Mouse (Mus musculus): ENCODE results near the gene Tshz2. TPM values are rescaled to one million over a fixed set of nuclear protein-coding genes. Genes with fewer than 3 reads are reported as not detected.
"Not testable (repeated sequence)": the region's sequence is repeated elsewhere in the genome, so short reads cannot be mapped to it uniquely, and the experiment has no call there.

Tshz2 gene
- polyA plus RNA-seq, 1 experiment from 2014 or later, result 50.4 TPM

DNA sequence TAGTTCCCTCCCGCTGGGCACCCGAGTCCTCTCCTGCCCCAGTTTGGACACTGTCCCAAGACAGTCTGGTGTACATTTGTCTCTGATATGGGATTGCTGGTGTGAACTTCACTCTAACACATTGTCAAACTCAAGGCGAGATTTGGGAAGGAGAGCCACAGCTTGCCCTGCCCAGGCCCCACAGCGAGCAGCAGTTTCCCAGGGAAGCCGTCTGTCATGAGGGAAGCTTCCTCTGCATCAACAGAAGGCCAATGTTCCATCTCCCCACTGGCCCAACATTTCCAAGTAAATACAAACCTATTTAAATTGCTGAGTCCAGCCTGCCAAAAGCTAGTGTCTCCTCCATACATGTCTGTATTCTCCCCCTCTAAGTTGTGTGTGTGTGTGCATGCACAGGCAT lies 218.8 kb downstream of the Tshz2 start:
- no peak for ATAC-seq (ENCODE audit: low FRiP score)
- WGBS, result 85% methylated on average over 5 of the region's 5 CpGs
- H3K36me3 ChIP-seq, result no peaks in the 10 kb centered on the region

DNA sequence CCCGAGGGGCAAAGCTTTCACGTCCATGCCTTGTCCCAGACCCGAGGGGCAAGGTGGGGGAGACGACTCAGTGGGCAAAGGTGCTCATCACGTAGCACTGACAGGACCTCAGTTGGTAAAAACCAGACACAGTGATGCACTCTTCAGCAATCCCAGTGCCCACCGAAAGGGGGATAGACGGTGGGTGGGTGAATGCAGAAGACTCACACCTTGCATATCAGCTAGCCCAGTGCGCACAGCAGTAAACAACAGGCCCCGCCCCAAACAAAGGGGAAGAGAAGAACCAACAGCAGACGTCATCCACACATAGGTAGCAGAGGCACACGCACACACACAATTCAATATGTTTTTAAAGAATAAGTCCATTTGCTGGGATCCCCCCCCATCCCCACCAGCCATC lies 221.7 kb downstream of the Tshz2 start:
- 87% methylated on average over 11 of the region's 11 CpGs for WGBS
- H3K4me2 ChIP-seq, result no peak overlapping the region

More for the DNA sequence above, 218.8 kb downstream of the Tshz2 start:
- H3K9ac ChIP-seq (replicated peaks), result no peak overlapping the region
- no peak overlapping the region for H3K4me3 ChIP-seq (replicated peaks)
- no peaks in the 10 kb centered on the region for H3K9me3 ChIP-seq (replicated peaks)
- peaks cover 15% of the 10 kb centered on the region; the same call in 1 of the 2 replicates for H3K4me1 ChIP-seq
- no peak overlapping the region for H3K4me2 ChIP-seq
- H3K27ac ChIP-seq (replicated peaks), result no peak overlapping the region
- H3K27me3 ChIP-seq (replicated peaks), result no peaks in the 10 kb centered on the region

DNA sequence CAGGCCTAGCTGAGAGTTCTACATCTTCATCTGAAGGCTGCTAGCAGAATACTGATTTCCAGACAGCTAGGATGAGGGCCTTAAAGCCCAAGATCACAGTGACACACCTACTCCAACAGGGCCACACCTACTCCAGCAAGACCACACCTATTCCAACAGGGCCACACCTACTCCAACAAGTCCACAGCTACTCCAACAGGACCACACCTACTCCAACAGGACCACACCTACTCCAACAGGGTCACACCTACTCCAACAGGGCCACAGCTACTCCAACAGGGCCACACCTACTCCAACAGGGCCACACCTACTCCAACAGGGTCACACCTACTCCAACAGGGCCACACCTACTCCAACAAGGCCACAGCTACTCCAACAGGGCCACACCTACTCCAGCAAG lies 224.2 kb downstream of the Tshz2 start:
- H3K27me3 ChIP-seq (replicated peaks); H3K9ac ChIP-seq (replicated peaks); H3K9me3 ChIP-seq (replicated peaks); H3K4me2 ChIP-seq; ATAC-seq (ENCODE audit: low FRiP score); H3K36me3 ChIP-seq; H3K27ac ChIP-seq (replicated peaks); H3K4me3 ChIP-seq (replicated peaks): not testable (repeated sequence)
- H3K4me1 ChIP-seq, result peaks cover 27% of the 10 kb centered on the region

More for the DNA sequence above, 221.7 kb downstream of the Tshz2 start:
- Histone ChIP-seq H3K27ac (replicated peaks) (no peak overlapping the region), H3K9ac (replicated peaks) (no peak overlapping the region), H3K4me1 (peaks cover 5% of the 10 kb centered on the region), H3K4me3 (replicated peaks) (no peak overlapping the region), H3K9me3 (replicated peaks) (no peaks in the 10 kb centered on the region), H3K36me3 (no peaks in the 10 kb centered on the region), H3K27me3 (replicated peaks) (no peaks in the 10 kb centered on the region)
- ATAC-seq (ENCODE audit: low FRiP score), result no peak

DNA sequence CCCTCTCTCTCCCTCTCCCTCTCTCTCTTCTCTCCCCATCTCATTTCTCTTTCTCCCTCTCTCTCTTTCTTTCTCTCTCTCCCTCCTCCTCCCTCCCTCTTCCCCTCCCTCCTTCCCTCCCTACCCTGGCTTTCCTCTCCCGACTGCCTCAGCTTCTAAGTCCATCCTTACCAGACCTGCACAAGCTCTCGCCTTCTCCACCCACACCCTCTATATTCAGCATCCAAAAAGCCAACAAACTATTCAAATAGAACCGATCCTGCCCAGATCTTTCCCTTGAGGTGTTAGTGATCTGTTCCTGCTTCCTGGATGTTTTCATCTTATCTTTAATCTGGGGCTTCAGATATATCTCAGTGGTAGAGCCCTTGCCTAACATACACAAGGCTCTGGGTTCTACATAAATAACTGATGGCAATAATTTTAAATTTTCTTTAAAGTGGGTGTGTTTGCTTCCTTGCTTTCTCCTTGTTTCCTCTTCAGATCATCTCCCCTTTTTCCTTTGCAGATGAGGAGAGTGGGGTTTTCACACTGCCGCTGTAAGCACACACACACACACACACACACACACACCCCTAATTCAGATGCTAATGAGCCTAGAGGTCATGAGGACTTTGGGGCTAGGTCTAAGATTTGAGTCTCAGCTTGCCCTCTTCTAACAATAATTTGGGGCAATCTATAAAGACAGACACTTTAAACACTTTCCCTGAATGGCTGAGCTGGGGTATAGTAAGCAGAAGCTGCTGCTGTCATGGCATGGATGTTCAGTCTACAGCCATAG lies 226.5 kb downstream of the Tshz2 start:
- no peak overlapping the region for H3K4me2 ChIP-seq
- no peaks in the 10 kb centered on the region for H3K27me3 ChIP-seq (replicated peaks)
- 47% methylated on average over 4 of the region's 4 CpGs for WGBS
- H3K4me3 ChIP-seq (replicated peaks), result no peak overlapping the region
- H3K9ac ChIP-seq (replicated peaks), result no peak overlapping the region
- H3K9me3 ChIP-seq (replicated peaks), result no peaks in the 10 kb centered on the region
- no peak for ATAC-seq (ENCODE audit: low FRiP score)
- peaks cover 38% of the 10 kb centered on the region for H3K4me1 ChIP-seq
- no peaks in the 10 kb centered on the region for H3K36me3 ChIP-seq
- no peak overlapping the region for H3K27ac ChIP-seq (replicated peaks)

DNA sequence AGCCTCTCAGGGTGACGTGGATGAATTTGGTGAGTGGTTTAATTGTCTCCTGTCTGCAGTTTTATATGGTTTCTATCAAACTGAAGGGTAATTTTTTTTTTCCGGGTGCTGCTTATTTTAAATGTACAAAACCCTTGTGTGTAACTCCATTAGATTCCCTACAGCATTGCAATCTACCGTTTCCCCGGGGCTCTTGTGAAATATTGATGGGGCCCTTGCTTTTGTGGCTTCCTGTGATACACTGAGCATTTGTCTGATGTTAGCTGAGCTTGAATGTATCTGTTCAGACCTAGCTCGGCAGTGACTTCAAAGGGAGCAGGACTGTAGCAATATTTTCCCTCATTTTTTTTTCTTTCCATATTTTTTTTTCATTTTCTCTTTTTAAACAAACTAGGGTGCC lies 228.1 kb downstream of the Tshz2 start:
- Histone ChIP-seq H3K4me3 (replicated peaks) (no peak overlapping the region), H3K4me1 (peaks cover 38% of the 10 kb centered on the region), H3K27me3 (replicated peaks) (no peaks in the 10 kb centered on the region), H3K9me3 (replicated peaks) (no peaks in the 10 kb centered on the region), H3K27ac (replicated peaks) (peak overlapping the region; percentile 28; the same call in 1 of the 2 replicates), H3K4me2 (no peak overlapping the region), H3K9ac (replicated peaks) (no peak overlapping the region), H3K36me3 (no peaks in the 10 kb centered on the region)
- 22% methylated on average over 5 of the region's 5 CpGs for WGBS
- ATAC-seq (ENCODE audit: low FRiP score), result no peak

DNA sequence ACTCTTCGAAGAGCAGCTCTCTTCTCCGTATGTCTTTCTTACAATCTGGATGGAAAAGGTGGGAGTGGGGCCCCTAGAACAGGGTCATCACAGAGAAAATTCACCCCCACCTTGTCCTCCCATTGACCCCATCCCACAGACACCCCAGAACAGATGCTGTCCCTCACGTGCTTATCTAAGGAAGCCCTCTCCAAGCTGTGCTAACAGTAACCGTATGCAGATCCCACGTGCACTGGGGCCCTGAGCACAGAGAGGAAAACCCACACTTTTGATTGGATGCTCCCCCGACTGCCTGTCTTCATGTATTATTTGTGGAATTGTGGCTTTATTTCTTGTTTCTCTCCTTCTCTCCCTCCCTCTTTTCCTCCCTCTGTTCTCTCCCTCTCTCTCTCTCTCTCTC lies 229.9 kb downstream of the Tshz2 start:
- Histone ChIP-seq H3K4me2 (no peak overlapping the region), H3K4me1 (peaks cover 38% of the 10 kb centered on the region), H3K36me3 (no peaks in the 10 kb centered on the region), H3K4me3 (replicated peaks) (no peak overlapping the region), H3K9me3 (replicated peaks) (no peaks in the 10 kb centered on the region), H3K9ac (replicated peaks) (no peak overlapping the region), H3K27me3 (replicated peaks) (no peaks in the 10 kb centered on the region), H3K27ac (replicated peaks) (no peak overlapping the region)
- WGBS, result 58% methylated on average over 6 of the region's 6 CpGs
- ATAC-seq (ENCODE audit: low FRiP score), result no peak

DNA sequence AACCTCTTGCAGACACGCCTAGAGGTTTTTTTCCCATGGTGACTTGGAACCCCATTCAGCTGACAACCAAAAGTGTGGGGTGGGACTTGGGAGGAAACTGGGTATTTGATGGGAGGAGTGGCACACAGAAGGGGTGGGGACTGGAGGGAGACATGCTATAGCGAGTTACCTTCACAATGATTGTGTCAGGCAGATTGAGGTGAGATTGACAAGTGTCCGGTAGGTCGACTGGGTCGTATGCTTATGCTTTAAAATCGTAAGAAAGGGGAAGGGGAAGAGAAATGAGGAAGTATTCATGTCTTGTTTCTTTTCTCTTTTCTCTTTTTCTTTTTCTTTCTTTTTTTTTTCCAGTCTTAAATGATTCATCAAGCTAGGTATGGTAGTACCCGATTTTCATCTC lies 236.7 kb downstream of the Tshz2 start:
- no peak overlapping the region for H3K4me2 ChIP-seq
- ATAC-seq (ENCODE audit: low FRiP score), result no peak

DNA sequence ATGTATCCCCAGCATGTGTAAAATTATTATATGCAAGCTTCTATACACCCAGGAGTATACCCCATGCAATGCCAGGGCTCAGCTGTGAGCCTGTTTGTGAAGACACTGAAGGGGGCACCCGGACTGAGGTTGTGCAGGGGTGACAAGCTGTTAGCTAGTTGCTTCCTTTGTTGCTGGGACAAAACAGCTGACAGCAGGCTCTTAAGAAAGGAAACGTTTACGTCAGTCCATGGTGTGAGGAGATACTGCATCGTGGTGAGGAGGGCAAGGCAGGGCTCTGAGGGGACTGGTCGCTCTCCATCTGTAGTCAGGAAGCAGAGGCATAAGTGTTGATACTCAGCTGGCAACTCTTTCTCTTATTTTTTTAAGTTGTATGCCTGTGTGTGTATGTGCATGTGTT lies 237.7 kb downstream of the Tshz2 start:
- 19% methylated on average over 5 of the region's 5 CpGs for WGBS
- Histone ChIP-seq H3K27me3 (replicated peaks) (no peaks in the 10 kb centered on the region), H3K4me1 (peaks cover 30% of the 10 kb centered on the region), H3K9me3 (replicated peaks) (no peaks in the 10 kb centered on the region), H3K36me3 (no peaks in the 10 kb centered on the region), H3K27ac (replicated peaks) (no peak overlapping the region), H3K4me2 (no peak overlapping the region), H3K9ac (replicated peaks) (no peak overlapping the region), H3K4me3 (replicated peaks) (no peak overlapping the region)
- ATAC-seq (ENCODE audit: low FRiP score), result no peak

More for the DNA sequence above, 236.7 kb downstream of the Tshz2 start:
- H3K27ac ChIP-seq (replicated peaks), result no peak overlapping the region
- no peaks in the 10 kb centered on the region for H3K27me3 ChIP-seq (replicated peaks)
- H3K4me3 ChIP-seq (replicated peaks), result no peak overlapping the region
- H3K9me3 ChIP-seq (replicated peaks), result no peaks in the 10 kb centered on the region
- no peak overlapping the region for H3K9ac ChIP-seq (replicated peaks)
- WGBS, result 88% methylated on average over 7 of the region's 7 CpGs
- H3K36me3 ChIP-seq, result no peaks in the 10 kb centered on the region
- H3K4me1 ChIP-seq, result peaks cover 29% of the 10 kb centered on the region

DNA sequence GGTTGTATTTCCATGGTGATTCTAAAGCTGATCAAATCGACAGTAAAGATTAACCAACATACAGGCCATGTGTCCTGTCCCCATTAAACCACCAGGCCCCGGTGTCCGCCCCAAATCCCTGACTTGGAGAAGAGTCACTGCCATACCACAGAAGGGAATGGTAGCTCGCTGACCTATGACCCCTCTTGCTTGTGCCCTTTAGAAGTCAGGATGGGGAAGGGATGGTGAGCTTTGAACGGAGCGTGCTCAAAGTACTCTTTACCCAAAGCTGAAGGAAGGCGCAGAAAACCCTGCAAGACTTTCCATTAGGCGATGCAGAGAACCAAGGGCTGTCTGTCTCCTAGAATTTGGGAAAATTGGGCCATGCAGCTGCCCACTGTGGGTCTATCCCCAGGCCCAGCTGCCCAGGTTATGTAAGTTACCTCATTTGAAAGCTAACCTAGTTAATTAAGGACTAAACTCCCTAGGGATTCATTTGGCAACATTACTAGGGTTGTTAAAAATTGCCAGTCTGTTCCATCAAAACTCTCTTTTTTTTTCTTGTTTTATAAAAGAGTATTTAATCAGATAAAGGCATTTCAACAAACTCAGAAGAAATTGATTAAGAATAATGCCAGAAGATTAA lies 238.7 kb downstream of the Tshz2 start:
- no peak overlapping the region for H3K27ac ChIP-seq (replicated peaks)
- H3K9me3 ChIP-seq (replicated peaks), result no peaks in the 10 kb centered on the region
- no peak overlapping the region for H3K9ac ChIP-seq (replicated peaks)
- no peaks in the 10 kb centered on the region for H3K36me3 ChIP-seq
- H3K4me2 ChIP-seq, result no peak overlapping the region
- no peak overlapping the region for H3K4me3 ChIP-seq (replicated peaks)
- WGBS, result 86% methylated on average over 8 of the region's 8 CpGs
- H3K27me3 ChIP-seq (replicated peaks), result no peaks in the 10 kb centered on the region
- H3K4me1 ChIP-seq, result peaks cover 30% of the 10 kb centered on the region
- no peak for ATAC-seq (ENCODE audit: low FRiP score)

DNA sequence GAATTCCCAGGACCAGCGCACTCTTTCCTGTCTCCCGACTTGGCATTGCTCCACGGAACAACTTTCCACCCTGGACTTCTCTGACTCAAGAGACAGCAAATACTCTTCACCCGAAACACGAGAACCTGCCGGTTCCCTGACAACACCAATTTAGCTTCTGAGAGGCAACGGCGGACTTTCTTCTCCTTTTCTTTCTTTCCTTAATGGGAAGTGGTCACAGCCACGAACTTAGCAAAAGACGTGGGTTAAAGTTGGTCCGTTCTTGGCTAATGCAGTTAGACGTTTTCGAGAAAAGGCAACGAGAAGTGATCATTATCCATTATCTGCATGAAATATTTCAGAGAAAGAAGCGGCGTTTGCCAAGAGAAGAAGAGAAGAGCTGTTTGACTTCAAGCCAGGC lies 240.6 kb downstream of the Tshz2 start:
- Histone ChIP-seq H3K9ac (replicated peaks) (no peak overlapping the region), H3K27me3 (replicated peaks) (no peaks in the 10 kb centered on the region), H3K4me1 (peaks cover 25% of the 10 kb centered on the region), H3K4me3 (replicated peaks) (no peak overlapping the region), H3K4me2 (peak overlapping the region; percentile 29), H3K9me3 (replicated peaks) (no peaks in the 10 kb centered on the region), H3K27ac (replicated peaks) (peak overlapping the region; percentile 7), H3K36me3 (no peaks in the 10 kb centered on the region)
- WGBS, result 60% methylated on average over 16 of the region's 16 CpGs
- no peak for ATAC-seq (ENCODE audit: low FRiP score)

DNA sequence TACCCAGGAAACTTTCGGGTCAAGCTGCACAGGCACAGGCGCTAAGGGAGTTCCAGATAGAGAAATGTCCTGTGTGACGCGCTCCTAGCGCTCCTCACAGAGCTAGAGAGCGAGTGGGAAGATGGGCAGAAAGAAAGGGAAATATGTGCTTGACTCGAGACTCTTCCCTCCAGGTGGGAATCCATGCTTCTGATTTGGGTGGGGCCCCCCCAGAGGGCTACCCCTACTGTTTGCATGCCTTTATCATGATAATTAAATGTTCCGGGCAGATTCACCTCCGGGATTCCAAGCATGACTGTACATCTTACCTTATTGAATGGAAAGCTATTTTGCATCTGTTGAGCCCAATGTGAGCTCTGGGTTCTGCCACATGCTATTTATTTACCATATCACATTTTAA lies 255.1 kb downstream of the Tshz2 start:
- Histone ChIP-seq H3K4me2 (no peak overlapping the region), H3K27ac (replicated peaks) (no peak overlapping the region), H3K36me3 (peaks cover 18% of the 10 kb centered on the region), H3K4me3 (replicated peaks) (no peak overlapping the region), H3K4me1 (peaks cover 16% of the 10 kb centered on the region), H3K27me3 (replicated peaks) (no peaks in the 10 kb centered on the region), H3K9ac (replicated peaks) (no peak overlapping the region), H3K9me3 (replicated peaks) (no peaks in the 10 kb centered on the region)
- ATAC-seq (ENCODE audit: low FRiP score), result no peak
- WGBS, result 68% methylated on average over 9 of the region's 9 CpGs

DNA sequence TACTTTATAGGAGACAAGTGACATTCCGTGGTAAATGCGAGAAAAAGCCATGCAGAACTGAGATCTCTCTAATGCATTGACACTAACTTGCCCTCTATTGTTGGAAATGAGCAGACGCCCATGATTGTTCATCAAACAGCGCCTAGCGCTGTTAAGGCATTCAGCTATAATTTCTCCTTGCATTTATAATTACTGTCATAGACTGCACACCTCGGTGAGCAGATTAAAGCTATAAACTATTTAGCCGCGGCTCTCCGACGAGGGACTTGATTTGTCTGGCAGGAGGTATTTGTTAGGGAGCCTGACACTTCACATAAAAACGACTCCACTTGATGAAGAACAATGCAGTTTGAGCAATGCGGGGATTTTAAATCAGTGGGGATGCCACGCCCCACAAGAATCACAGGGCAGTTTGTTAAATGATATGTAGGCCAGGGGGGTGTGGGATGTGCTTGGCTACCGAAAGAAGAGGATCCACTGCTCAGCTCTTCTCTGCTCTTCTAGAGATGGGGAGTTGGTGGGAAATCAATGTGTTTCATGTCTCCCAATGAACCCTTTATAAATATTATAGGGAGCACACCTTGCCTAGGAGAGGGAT lies 259.7 kb downstream of the Tshz2 start:
- Histone ChIP-seq H3K9me3 (replicated peaks) (no peaks in the 10 kb centered on the region), H3K27ac (replicated peaks) (peak overlapping the region; percentile 71), H3K27me3 (replicated peaks) (no peaks in the 10 kb centered on the region), H3K4me2 (peak overlapping the region; percentile 28), H3K4me3 (replicated peaks) (no peak overlapping the region), H3K4me1 (peaks cover 27% of the 10 kb centered on the region), H3K36me3 (no peaks in the 10 kb centered on the region), H3K9ac (replicated peaks) (no peak overlapping the region)
- peak; percentile 53 for ATAC-seq (ENCODE audit: low FRiP score)
- 14% methylated on average over 14 of the region's 14 CpGs for WGBS
